Mouse (Mus musculus) thymus, postnatal 25 days (tissue): ENCODE results near the gene Thsd4.
A peak's percentile ranks its signal among the peaks of the same experiment; 100 is the strongest.
"Not testable (repeated sequence)": the region's sequence is repeated elsewhere in the genome, so short reads cannot be mapped to it uniquely, and the experiment has no call there.

Source experiments
- DNase-seq: peaks from one replicate; pipeline ENCODE4 v3.0.0; 2022

Thsd4 gene

DNA sequence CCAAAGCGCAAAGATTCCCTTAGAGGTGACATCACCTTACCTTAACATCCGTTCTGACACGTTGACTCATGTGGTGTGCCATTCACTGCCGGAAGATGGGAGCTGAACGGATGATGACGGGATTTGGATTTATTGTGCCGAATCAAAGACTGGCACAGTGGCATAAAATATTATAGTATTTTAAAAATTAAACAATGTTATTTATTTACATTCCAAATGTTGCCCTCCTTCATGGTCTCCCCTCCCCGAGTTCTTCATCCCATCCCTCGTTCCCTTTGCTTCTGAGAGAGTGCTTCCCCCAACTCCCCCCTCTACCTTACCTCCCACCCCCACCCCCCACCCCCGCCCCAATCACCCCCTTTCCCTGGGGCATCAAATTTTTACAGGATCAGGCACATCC, 561.3 kb downstream of the Thsd4 start, which contains the start of gene Nr2e3:
Gene Nr2e3 (minus strand): TSS at position 101 of the 400 bp plus-strand sequence.
- DNase-seq, result no peak

DNA sequence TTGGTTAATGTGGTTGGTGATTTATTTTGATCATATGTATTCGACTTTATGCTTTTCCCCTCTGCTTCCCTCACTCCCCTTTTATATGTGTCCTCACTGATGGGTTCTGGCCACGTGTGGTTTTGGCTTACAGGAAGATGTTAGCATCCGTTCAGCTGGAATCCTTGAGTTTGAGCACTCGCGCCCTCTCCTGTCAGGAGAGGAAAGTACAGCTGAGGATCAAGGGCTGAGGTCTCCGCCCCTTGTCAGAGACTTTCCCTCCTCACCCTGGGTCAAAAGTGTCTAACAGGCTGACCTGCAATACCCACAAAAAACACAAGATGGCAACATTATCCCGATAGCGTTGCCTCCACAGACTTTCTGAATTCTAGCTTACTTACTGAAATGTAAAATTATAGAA, 562.6 kb downstream of the Thsd4 start:
- DNase-seq, result peak; percentile 89

DNA sequence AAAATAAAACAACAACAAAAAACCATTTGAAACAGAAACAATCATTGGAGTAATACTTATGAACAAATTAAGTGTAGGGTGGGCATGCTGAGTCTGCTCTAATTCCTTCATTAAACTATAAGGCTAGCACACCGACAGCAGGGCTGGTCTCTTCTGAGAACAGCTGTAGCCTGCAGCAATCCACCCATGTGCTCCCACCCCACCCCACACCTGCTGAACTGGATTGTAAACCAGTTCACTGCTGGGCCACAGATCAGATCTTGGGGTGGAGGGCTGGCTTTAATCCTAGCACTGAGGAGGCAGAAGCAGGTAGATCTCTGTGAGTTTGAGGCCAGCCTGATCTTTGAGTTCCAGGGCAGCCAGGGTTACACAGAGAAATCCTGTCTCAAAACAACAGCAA, 563.7 kb downstream of the Thsd4 start:
- not testable (repeated sequence) for DNase-seq

DNA sequence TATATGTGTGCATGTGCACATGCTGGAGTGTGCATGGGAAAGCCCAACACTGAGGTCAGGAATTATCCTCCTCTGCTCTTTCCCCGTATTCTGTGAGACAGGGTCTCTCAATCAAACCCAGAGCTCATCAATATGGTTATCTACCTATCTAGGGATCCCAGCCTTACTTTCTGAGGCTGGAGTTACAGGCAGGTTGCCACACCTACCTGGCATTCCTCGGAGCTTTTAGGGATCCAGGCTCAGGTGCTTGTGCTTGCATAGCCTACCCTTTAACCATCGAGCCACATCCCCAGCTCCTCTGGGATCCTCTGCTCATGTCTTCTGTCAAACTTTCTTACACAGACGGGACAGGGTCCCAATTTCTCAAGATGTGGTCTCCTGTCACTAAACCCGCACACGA, 565.4 kb downstream of the Thsd4 start:
- no peak for DNase-seq

DNA sequence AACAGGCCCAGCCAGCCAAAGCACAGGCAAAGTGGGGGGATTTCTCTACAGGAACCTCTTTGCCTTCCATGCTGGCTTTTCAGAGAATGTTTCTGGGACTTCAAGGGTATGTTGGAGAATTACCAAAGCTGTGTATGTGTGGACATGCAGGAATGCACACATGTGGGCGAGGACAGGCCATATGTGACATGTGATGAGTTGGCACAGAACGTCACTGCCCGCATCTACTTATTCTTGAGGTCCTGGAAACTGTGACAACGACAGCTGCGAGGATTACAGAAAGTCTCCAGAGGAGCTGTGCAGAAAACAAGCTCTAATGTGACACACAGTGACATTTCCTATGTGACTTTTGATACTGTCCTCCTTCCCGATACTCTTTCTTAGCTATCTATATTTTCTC, 566.2 kb downstream of the Thsd4 start:
- DNase-seq, result no peak

DNA sequence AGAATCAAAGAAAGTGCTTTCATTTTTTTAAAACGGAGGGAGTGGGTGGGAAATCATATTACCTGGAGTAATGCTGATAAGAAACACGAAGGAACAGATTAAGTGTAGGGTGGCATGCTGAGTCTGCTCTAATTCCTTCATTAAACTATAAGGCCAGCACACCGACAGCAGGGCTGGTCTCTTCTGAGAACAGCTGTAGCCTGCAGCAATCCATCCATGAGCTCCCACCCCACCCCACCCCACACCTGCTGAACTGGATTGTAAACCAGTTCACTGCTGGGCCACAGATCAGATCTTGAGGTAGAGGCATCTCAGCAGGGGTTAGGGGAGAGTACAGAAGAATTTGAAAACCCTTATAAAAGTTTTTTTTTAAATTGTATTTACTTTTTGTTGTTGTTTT, 566.6 kb downstream of the Thsd4 start:
- DNase-seq, result no peak

DNA sequence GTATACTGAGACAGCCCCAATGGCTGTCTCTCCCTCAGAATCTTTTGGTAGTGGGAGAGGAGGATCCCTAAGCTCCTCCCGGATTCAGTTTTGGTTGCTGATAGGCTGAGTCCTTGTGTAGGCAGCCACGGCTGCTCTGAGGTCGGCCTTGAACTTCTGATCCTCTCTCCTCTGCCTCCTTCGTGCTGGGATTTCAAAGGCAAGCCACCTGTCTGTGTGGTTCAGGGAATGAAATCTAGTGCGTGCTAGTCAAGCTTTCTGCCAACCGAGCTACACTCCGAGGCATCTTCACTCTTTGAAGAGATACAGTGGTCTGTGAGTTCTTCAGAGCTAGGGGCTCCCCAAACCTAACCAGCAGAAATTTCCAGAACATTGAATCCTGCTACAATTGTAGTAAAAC, 568.3 kb downstream of the Thsd4 start:
- DNase-seq, result no peak

DNA sequence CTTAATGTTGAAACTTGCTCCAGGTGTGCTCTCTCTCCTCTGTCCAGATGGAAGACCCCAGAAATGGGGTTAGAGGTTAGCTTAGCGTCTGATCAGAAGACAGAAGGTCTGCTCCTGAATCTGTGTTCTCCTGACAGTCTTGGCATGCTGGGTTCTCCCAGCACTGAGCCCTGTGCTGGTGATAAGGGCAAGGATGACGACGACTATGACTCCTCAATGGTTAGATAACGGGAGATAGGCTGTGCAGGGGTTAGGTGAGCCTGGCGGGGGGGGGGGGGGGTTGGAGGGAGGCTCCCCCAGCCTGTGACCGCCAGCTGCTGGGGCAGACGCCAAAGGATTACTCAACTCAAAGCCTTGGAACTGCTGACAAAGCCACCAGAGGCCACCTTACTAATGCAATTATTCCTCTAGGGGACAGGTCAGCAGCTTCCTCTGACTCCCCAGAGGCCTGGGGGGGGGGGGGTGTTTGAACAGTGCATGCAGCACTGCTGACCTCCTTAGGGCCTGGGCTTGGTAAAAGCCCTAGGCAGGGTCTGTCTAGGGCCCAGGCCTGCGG, 569.3 kb downstream of the Thsd4 start:
- no peak for DNase-seq

DNA sequence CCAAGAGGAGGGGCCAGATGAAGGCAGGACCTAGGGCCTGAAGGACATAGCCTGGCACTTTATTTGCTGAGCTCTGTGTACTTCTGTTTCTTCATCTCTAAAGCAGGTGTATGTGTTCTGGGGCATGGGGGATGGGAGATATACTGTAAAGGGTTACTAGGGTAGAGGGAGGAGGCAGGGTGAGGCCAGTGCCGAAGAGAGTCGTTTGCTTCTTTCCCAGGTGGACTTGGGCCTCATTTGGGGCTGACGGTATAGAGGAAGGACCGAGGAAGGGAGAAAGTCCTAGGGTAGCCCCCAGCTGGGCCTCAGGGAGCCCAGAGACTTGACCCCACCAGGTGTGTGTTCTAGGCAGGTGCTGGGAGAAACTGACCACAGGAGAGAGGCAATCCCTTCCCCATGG, 569.9 kb downstream of the Thsd4 start:
- DNase-seq, result no peak

DNA sequence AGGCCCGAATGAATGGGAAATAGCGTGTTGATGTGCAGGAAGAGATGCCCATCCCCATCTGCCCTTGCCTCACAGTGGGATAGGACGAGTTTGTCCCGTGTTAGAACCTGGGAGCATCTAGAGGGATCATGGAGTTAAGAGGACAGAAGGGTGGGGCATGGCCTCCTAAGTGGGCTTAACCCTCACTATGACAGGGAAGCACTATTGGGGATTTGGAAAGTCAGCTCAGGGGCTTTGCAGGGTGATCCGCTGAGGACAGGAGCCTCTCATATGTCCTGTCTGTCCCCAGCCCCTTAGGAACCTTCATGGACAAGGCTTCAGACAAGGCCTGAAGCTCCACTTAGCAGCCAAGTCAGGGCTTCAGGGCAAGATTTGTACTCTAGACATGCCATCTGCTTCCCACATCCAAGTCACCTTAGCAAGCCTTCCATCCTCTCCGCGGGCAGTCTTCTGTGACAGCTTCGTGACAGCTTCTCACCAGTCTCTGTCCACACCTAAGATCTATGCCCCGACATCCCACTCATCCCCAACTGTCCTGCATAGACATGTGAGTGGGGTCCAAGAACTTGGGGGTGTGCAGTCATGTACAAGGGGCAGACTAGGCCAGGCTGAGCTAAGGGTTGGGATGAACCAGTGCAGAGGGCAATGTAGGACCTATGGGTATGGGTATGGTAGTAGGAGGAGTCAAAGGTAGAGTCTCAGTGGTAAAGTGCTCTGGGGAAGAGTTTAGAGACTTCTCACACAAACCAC, 570.7 kb downstream of the Thsd4 start:
- no peak for DNase-seq

DNA sequence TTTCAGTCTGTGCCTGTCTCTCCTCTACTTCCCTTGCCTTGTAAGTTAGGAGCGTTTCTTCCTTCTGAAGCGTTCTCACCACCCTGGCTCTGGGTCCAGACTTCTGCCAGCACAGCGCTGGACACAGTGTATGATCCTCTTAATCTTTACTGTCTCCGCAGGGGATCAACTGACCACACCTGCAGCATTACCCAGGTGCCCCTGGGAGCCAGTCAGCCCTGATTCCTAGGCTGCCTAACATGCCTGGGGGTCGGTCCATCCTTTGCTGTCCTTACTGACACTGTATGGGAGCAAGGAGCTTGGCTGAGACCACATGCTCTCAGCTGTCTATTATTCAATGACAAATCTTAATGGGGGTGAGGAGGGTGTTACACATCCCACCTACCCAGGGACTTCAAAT, 571.9 kb downstream of the Thsd4 start:
- DNase-seq, result no peak

DNA sequence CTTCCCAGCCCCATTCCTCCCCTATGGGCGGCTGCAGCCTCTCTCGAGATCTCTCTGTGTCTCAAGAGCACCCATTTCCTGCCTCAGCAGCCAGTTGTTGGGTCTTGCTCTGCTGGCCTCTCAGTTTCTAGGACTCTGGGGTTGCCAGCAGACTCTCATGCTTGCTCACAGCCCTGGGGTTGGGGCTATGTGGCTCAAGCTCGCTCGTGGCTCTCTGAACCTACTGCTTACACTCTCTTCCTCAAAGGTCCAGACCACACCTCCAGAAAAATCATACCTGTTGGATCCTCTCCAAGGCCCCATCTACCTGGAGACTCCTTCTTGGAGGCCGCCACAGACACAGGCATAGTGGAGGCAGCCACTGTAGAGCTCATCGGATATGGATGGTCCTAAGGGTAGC, 572.3 kb downstream of the Thsd4 start:
- no peak for DNase-seq

DNA sequence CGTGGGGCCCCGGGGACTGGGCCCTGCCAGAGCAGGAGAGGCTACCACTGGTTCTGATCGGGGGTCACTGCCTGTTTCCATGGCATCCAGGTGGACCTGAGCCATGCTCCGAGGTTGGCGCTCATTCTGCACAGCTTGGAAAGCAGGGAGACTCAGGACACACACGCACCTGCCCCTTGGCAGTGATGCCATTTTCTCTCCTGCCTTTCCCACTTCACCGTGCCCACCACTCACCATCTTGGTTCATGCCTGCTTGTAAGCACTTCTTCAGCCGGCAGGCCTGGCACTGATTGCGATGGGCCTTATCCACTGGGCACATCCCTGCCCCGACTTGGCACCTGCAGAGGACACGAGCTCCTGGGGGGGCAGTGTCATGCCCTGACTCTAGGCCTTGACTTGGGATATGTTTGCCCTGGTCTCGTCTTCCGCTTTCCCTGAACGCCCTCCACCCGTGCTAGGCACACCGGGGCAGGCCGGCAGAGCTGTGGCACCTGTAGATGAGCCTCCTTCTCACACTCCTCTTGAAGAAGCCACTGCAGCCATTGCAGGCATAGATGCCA, 573.1 kb downstream of the Thsd4 start:
- no peak for DNase-seq

DNA sequence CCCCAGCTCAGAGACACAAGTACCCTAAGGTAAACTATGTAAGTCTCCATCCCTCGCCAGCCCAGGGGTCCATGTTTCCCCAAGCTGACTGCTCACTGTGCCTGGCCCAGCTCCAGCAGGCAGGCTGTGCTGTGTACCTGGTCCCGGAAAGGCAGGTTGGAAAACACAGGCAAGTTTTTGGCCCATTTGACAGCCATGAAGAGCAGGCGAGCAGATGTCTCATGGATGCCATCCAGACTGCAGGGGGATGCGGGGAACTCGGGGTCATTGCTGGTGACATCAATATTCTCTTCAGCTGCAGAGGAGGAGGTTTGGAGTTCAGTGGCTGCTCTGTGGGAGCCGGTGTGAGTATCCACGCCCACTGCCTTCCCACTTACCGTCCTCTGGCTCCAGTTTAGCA, 573.6 kb downstream of the Thsd4 start:
- DNase-seq, result no peak

DNA sequence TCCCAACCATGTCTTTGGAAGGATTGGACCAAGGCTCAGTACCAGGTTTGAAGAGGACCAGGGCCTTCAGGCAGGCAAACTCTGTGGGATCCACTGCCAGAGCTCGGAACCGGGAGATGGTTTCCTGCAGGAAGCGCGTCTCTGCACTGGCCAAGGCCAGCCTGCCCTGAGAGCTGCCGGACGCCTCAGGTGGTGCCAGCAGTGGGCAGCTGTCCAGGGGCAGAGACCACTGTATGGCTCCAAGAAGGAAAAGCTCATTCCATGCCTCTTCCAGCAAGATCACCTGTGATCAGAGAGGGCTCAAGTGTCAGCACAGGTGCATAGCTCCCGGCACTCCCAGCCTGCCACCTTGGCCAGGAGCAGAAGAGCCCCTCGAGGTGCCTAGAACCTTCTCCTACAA, 574.6 kb downstream of the Thsd4 start:
- DNase-seq, result no peak

DNA sequence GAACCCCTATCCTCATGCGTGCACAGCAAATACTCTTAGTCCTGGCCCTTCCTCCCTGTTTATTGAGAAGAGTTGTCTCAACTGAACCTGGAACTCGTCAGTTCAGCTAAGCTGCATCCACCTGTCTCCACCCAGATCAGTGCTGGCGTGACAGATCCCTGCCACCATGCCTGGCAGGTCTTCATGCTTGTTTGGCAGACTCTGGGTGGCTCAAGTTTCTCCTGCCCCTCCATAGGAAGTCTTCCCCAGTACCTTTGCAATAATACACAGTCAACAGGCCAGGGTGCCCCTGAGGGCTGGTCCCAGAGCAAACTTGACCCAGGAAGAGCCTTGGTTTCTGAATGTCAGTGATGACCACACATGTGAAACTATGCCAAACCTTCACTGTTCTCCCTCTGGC, 576.6 kb downstream of the Thsd4 start:
- no peak for DNase-seq

DNA sequence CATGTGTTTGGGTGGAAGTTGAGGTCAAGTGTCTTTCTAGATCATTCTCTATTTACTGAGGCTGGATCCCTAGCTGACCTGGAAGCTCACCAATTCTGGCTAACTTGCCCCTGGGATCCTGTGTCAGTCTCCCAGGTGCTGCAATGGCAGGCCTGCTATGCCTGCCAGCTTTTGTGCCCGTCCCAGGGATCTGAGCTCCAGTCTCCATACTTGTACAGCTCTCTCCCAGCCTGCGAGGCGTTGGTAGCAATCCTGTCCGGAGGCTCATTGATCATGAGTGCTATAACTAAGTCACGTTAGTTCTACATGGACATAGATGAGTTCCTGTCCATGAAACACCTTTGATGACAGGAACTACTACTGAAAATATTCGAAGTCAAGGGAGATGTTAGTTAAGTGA, 578.0 kb downstream of the Thsd4 start:
- DNase-seq, result no peak

DNA sequence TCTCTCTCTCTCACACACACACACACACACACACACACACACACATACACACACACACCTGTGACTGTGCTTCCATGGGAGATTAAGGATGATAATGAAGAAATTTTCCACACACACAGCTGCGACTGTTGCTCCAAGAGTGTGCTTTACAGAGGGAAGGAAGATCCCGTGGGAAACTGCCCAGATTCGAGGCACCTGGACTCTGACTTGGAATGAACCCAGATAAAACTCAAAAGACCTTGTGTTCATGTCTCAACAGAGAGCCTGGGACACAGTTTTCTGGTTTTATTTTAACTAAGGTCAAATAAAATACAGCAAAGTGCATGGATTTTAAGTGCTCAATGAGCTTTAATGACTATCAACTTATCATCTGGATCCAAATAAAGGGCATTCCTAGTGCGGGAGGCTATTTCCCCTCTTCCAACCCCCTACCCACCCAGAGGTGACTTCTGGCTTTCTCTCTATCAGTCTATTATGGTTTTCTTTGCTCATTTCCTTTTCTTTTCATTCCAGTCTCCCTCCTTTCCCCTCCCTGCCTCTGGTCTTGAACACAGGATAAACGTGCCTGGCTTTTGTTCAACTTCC, 579.3 kb downstream of the Thsd4 start:
- DNase-seq, result no peak

DNA sequence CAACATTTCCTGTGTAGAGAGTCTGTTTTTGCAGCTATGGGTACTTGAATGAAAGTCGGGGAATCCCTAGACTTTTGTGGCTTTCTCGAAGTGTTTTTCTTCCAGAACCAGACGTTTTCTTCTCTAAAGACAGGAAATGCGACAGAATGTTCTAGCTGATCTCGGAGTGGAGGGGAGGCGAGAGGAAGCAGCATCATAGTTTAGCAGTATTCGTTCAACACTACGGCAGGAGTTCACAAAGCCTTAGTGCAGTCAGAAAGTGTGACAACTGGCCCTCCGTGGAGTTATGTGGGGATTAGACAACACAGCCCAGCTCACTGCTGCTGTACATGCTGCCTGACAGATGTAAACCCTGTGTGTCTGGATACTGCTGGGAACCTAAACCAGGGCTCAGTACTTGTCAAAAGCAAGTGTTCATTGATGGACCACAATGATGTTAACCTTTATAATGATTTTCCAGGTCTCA, 579.9 kb downstream of the Thsd4 start:
- DNase-seq, result peak; percentile 51

DNA sequence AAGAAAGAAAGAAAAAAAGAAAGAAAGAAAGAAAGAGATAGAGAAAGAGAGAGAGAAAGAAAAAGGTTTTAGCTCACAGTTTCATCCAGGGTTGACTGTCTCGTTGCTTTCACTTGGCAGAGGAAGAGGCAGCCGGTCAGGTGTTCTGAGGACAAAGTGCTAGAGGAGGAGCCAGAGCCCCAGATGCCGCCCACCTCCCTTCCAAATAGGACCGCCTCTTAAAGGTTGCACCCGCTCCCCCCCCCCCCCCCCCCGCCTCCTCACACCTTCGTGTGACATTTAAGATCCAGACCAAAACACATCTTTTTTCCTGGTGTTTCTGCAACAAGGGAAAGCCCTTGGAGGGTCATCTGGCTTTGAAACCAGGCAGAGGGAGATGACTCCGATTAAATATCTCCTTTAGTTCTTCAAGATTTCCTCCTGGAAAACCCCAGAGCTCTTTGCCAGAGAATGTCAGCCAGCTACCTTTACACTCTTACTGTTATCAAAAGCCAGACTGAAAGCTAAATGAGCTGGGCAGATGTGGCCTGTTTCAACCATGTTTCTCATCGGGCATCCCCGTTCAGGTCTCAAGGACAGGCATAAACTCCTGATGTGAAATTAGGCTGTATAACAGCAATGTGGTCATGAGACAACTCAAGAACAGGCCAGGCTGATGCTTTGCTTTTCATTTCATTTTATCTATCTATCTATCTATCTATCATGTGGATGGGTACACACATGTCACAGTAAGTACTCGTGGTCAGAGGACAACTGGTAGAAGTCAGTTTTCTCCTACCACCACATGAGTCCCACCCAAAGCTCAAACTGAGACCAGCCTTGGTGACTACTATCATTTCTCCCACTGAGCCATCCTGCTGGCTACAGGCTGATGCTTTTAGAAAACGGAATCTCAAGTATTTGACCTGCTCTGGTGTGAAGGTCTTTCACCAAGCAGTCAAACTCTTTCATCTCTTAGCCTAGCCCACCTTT, 580.6 kb downstream of the Thsd4 start:
- DNase-seq, result no peak

DNA sequence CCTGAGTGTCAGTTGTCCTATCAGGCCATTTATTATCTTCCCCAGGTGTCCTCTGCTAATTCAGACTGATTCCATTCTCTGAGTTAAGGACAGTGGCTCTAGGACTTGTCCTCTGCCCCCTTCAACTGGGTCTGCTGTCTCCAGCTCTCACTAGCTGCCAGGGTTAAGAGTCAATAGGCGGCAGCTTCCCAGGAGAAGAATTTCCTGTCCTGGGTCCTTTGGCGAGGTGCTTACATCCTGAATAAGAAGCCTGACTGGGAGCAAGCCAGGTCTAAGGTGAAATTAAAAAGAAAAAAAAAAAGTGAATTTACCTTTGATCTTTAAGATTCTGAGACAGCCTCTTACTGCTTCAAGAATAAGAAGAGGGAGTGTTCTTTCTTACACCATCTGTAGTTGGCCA, 582.2 kb downstream of the Thsd4 start:
- no peak for DNase-seq

DNA sequence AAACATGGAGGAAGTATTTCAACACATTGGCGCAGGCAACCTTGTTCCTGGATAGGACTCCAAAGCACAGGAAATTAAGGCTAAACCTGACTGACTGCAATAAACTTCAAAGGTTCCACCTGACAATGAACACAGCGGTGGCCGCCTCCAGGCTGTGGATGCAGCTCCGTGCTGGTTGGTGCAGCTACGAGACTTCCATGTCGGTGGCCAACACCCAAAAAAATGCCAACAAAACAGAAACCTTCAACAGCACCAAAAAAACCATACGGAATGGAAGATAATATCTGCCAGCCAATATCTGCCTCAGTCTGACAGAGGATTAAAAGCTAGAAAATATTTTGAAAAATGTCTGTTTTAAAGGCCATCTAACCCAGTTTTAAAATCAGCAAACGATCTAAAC, 583.3 kb downstream of the Thsd4 start:
- DNase-seq, result no peak

DNA sequence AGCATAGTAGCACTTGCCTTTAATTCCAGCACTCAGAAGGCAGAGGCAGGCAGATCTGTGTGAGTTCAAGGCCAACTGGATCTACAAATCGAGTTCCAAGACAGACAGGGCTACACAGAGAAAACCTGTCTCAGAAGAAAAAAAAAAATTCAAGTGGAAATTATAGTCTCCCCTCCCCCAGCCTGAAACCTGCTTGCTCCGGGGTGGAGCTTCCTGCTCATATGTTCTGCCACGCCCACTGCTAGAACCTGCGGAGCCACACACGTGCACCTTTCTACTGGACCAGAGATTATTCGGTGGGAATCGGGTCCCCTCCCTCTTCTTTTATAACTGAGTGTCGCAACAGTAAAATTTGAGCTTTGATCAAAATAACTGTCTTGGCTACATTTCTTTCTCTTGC, 586.0 kb downstream of the Thsd4 start:
- DNase-seq, result not testable (repeated sequence)
